Mouse (Mus musculus): ENCODE results near the gene Kif5a. TPM values are rescaled to one million over a fixed set of nuclear protein-coding genes. Genes with fewer than 3 reads are reported as not detected.
A peak's percentile ranks its signal among the peaks of the same experiment; 100 is the strongest.

The Kif5a gene
- polyA plus RNA-seq, 1 experiment: 0.29 TPM

DNA sequence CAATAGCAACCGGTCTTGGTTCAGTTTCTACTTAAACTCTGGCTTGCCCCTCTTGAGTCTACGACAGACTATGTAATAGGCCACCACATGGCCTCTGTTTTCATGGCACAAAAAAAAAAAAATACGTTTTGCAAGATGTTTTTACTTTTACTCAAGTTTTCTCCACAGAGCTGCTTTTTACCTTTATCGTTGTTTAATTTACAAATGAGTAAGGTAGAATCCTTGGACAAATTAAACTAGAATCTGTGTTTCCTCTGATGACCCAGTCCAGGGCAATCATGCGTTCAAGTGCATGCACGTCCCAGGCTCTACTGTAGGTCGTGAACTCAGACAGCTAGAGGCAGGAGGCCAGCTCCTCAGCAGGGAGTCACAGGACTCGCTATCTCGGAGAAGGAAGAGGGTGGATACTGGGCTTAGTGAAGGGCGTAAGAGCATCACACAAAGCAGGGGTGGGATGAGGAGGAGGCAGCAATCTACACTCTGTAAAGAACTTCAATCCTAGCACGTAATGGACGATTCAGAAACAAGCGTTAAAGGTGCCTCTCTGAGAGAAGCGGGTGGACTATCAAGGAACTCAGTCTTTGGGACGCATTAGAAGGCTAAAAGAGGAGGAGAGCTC, 26.5 kb upstream of the Kif5a start:
- Histone ChIP-seq H3K27me3 (ENCODE audit: control insufficient read depth, insufficient read depth, insufficient read length) (no peaks in the 10 kb centered on the region), H3K36me3 (ENCODE audit: control insufficient read depth, insufficient read depth) (peaks cover 45% of the 10 kb centered on the region), H3K79me3 (ENCODE audit: low read depth) (peaks cover 45% of the 10 kb centered on the region), H3ac (ENCODE audit: control insufficient read depth, insufficient read length, low read depth) (peak overlapping the region; percentile 60), H3K4me3 (ENCODE audit: insufficient read depth, poor library complexity, severe bottlenecking) (peak overlapping the region; percentile 78), H3K79me2 (ENCODE audit: control insufficient read depth, insufficient read depth) (peaks cover 69% of the 10 kb centered on the region)
- TF ChIP-seq MAX (IDR thresholded peaks at IDR 0.05) (no peak), CTCF (IDR thresholded peaks at IDR 0.05; ENCODE audit: control insufficient read depth, insufficient read depth, insufficient read length) (no peak), MYOD1 (IDR thresholded peaks at IDR 0.05; ENCODE audit: control insufficient read depth, insufficient read length, low read depth) (no peak), MYOG (IDR thresholded peaks at IDR 0.05; ENCODE audit: control insufficient read depth, extremely low read depth, insufficient read length) (no peak), CEBPB (IDR thresholded peaks at IDR 0.05; ENCODE audit: low read depth) (no peak), FOSL1 (IDR thresholded peaks at IDR 0.05; ENCODE audit: insufficient read depth, low read length, poor library complexity, severe bottlenecking) (no peak), USF1 (IDR thresholded peaks at IDR 0.05; ENCODE audit: low read depth) (no peak)

DNA sequence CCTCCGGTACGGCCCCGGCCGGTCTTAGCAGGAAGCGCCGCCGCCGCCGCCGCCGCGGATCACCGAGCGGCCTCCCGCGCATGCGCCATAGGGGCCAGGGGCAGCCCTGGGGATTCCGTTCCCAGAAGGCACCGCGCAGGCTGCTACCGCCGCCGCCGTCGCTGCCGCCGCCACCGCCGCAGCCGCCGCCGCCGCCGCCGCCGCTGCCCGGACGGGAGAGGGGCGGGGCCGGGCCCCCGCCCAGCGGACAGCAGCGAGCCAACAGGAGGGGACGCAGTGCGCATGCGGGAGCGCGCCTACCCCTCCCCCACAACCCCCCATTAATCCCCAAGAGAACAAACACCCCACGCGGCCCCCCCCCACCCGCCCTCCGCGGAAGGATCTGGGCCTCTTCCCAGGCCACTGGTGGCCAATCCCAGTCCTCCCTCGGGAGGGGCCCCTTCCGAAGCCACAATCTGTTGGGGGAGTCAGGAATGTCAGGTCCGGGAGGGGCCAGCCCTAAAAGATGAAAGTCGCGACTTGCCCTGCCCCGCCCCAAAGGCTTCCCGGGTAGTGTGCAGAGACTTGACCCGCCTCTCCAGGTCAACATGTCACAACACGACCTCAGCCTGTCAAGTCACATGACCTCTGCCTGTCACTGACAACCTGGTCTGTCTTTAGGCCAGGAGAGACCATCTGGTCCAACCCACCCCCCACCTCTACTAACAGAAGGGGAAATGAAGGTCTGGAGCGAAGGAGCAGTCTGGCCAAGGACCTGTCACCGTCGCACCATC, 25.8 kb upstream of the Kif5a start, which contains the start of gene Mbd6:
Mbd6 (minus strand) TSS at position 219 of the 773 bp plus-strand sequence.
- H3ac ChIP-seq (ENCODE audit: control insufficient read depth, insufficient read length, low read depth): peak within 1 kb of the TSS; percentile 60
- H3K4me3 ChIP-seq (ENCODE audit: insufficient read depth, poor library complexity, severe bottlenecking): peak within 1 kb of the TSS; percentile 78
- no peaks in the 10 kb centered on the region for H3K27me3 ChIP-seq (ENCODE audit: control insufficient read depth, insufficient read depth, insufficient read length)
- peaks cover 42% of the 10 kb centered on the region for H3K36me3 ChIP-seq (ENCODE audit: control insufficient read depth, insufficient read depth)
- peak; percentile 87 for TF ChIP-seq USF1 (IDR thresholded peaks at IDR 0.05; ENCODE audit: low read depth)
- TF ChIP-seq CTCF (IDR thresholded peaks at IDR 0.05; ENCODE audit: control insufficient read depth, insufficient read depth, insufficient read length): no peak
- no peak for TF ChIP-seq MYOD1 (IDR thresholded peaks at IDR 0.05; ENCODE audit: control insufficient read depth, insufficient read length, low read depth)
- TF ChIP-seq CEBPB (IDR thresholded peaks at IDR 0.05; ENCODE audit: low read depth): no peak
- no peak for TF ChIP-seq MYOG (IDR thresholded peaks at IDR 0.05; ENCODE audit: control insufficient read depth, extremely low read depth, insufficient read length)
- peaks cover 62% of the 10 kb centered on the region for H3K79me2 ChIP-seq (ENCODE audit: control insufficient read depth, insufficient read depth)
- H3K79me3 ChIP-seq (ENCODE audit: low read depth): peaks cover 43% of the 10 kb centered on the region

DNA sequence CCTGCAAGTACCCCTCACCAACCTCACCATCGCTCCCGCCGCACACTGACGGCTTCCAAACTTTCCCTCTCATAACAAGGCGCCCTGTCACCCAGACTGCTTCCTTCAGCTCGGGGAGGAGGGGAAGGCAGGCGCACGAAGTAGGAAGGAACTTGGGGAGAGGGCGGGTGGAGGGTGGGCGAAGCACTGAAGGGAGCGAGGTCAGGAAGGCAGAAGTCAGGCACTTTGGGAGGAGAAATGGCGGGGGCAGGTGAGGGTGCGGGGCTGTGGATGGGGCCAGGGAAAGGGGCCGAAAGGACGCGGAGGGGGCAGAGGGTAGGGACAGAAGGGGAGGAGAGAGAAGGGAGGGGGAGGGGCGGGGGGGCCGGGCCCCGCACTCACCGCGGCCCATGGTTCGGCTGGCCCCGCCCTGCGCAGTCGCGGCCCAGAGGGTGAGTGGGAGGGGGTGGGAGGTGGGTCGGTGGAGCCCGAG, 25.2 kb upstream of the Kif5a start:
- Histone ChIP-seq H3K79me3 (ENCODE audit: low read depth) (peaks cover 43% of the 10 kb centered on the region), H3ac (ENCODE audit: control insufficient read depth, insufficient read length, low read depth) (peak overlapping the region; percentile 52), H3K27me3 (ENCODE audit: control insufficient read depth, insufficient read depth, insufficient read length) (no peaks in the 10 kb centered on the region), H3K36me3 (ENCODE audit: control insufficient read depth, insufficient read depth) (peaks cover 41% of the 10 kb centered on the region), H3K4me3 (ENCODE audit: insufficient read depth, poor library complexity, severe bottlenecking) (peak overlapping the region; percentile 78), H3K79me2 (ENCODE audit: control insufficient read depth, insufficient read depth) (peaks cover 56% of the 10 kb centered on the region)
- TF ChIP-seq CTCF (IDR thresholded peaks at IDR 0.05; ENCODE audit: control insufficient read depth, insufficient read depth, insufficient read length) (no peak), FOSL1 (IDR thresholded peaks at IDR 0.05; ENCODE audit: insufficient read depth, low read length, poor library complexity, severe bottlenecking) (no peak), CEBPB (IDR thresholded peaks at IDR 0.05; ENCODE audit: low read depth) (no peak), USF1 (IDR thresholded peaks at IDR 0.05; ENCODE audit: low read depth) (no peak), MAX (IDR thresholded peaks at IDR 0.05) (no peak), MYOD1 (IDR thresholded peaks at IDR 0.05; ENCODE audit: control insufficient read depth, insufficient read length, low read depth) (no peak), MYOG (IDR thresholded peaks at IDR 0.05; ENCODE audit: control insufficient read depth, extremely low read depth, insufficient read length) (no peak)

DNA sequence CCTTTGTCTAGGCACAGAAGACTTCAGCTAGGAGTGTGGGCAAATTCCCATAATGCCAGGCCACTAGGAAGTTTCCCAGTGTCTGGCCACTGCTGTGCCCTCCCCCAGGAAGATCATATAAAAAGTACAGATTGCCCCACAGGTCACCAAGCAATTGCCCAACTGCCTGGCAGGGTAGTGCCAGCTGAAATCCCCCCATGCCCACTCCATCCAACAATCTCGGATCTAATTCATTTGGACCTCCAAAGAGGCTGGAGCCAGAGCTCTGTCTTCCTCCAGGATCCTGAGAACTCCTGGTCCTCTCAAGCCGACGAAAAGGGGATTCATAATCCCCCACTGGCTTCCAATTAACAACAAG, 24.8 kb upstream of the Kif5a start:
- peaks cover 41% of the 10 kb centered on the region for H3K36me3 ChIP-seq (ENCODE audit: control insufficient read depth, insufficient read depth)
- peak overlapping the region; percentile 78 for H3K4me3 ChIP-seq (ENCODE audit: insufficient read depth, poor library complexity, severe bottlenecking)
- H3ac ChIP-seq (ENCODE audit: control insufficient read depth, insufficient read length, low read depth): peak overlapping the region; percentile 52
- no peak for TF ChIP-seq USF1 (IDR thresholded peaks at IDR 0.05; ENCODE audit: low read depth)
- TF ChIP-seq CEBPB (IDR thresholded peaks at IDR 0.05; ENCODE audit: low read depth): no peak
- no peak for TF ChIP-seq FOSL1 (IDR thresholded peaks at IDR 0.05; ENCODE audit: insufficient read depth, low read length, poor library complexity, severe bottlenecking)
- H3K79me2 ChIP-seq (ENCODE audit: control insufficient read depth, insufficient read depth): peaks cover 52% of the 10 kb centered on the region
- H3K79me3 ChIP-seq (ENCODE audit: low read depth): peaks cover 40% of the 10 kb centered on the region
- H3K27me3 ChIP-seq (ENCODE audit: control insufficient read depth, insufficient read depth, insufficient read length): no peaks in the 10 kb centered on the region

DNA sequence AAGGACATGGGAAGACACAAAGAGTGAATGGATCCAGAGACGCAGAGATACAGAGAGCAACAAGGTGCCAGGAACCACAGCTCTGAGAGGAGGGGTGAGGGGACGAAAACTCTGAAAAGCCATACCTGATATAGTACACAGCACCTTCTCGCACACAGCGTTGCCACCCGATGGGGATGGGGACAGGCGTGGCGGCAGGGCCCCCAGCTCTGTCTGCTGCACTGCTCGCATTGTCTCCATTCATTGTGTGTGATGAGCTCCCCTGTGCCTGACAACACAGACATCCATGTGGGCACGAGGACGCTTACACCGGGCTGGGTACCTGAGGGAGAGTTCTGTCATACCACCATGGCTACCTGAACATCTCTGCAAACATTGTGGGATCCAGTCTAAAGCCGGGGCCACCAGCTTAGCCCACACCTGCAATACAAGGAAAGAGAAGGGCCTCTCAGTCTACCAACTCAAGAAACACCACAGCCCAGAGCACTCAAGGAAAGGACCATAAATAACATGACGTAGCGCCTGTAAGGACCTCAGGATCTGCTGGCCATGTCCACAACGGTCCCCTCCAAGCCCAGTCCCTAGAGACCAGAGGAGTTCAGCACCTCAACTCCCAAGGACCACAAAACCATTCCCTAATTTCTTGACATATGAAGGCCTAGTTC, 24.3 kb upstream of the Kif5a start:
- Histone ChIP-seq H3K79me2 (ENCODE audit: control insufficient read depth, insufficient read depth) (peaks cover 46% of the 10 kb centered on the region), H3K36me3 (ENCODE audit: control insufficient read depth, insufficient read depth) (peaks cover 41% of the 10 kb centered on the region)

More for the DNA sequence above, 24.3 kb upstream of the Kif5a start:
- H3K4me3 ChIP-seq (ENCODE audit: insufficient read depth, poor library complexity, severe bottlenecking): peak overlapping the region; percentile 78
- no peaks in the 10 kb centered on the region for H3K27me3 ChIP-seq (ENCODE audit: control insufficient read depth, insufficient read depth, insufficient read length)
- TF ChIP-seq MYOD1 (IDR thresholded peaks at IDR 0.05; ENCODE audit: control insufficient read depth, insufficient read length, low read depth): no peak
- no peak for TF ChIP-seq CTCF (IDR thresholded peaks at IDR 0.05; ENCODE audit: control insufficient read depth, insufficient read depth, insufficient read length)
- no peak for TF ChIP-seq MYOG (IDR thresholded peaks at IDR 0.05; ENCODE audit: control insufficient read depth, extremely low read depth, insufficient read length)
- no peak for TF ChIP-seq MAX (IDR thresholded peaks at IDR 0.05)
- no peak for TF ChIP-seq CEBPB (IDR thresholded peaks at IDR 0.05; ENCODE audit: low read depth)
- TF ChIP-seq FOSL1 (IDR thresholded peaks at IDR 0.05; ENCODE audit: insufficient read depth, low read length, poor library complexity, severe bottlenecking): no peak
- TF ChIP-seq USF1 (IDR thresholded peaks at IDR 0.05; ENCODE audit: low read depth): no peak
- H3K79me3 ChIP-seq (ENCODE audit: low read depth): peaks cover 36% of the 10 kb centered on the region
- H3ac ChIP-seq (ENCODE audit: control insufficient read depth, insufficient read length, low read depth): peak overlapping the region; percentile 52

Data from C2C12 (cell line).